Mouse (Mus musculus) kidney, adult 2 months (tissue): Measurements from ENCODE around the gene Mrpl57.

Experiments used
- CTCF ChIP-seq: fragments of 200-500 bp; conservative IDR thresholded peaks from 2 replicates; pipeline ENCODE4 v1.5.1; 2011; ENCODE audit warnings: low read depth, mild to moderate bottlenecking, control low read depth, low read length, moderate library complexity, mixed read lengths; ENCODE audit not compliant: insufficient read depth, insufficient read length
- POLR2A ChIP-seq: fragments of 200-500 bp; IDR thresholded peaks from one replicate; pipeline ENCODE4 v1.6.1; 2011; ENCODE audit warnings: low read depth, low read length, control low read depth

DNA sequence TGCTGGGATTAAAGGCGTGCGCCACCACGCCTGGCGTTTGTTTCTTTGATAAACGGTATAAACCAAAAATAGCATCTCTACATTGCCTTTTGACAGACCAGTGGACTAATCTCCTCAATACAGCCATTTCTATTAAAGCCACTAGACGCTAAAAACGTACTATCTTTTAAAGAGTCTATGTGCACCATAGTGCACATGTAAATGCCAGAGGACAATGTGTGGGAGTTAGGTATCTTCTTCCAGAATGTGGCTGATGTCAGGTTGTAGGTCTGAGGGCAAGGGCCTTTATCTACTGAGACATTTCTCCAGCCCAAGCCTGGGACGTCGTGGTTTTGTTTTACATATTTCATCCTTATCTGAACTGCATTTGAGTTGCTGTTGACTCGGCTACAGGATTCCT is 9.1 kb downstream of the Mrpl57 start:
- no peak for TF ChIP-seq POLR2A
- no peak for TF ChIP-seq CTCF
